Mouse (Mus musculus) G1E (cell line): Measurements from ENCODE around the gene Zbtb42. TPM values are rescaled to one million over a fixed set of nuclear protein-coding genes. Genes with fewer than 3 reads are reported as not detected.

ENCODE experiments used
- ATAC-seq: 2 replicates; pipeline ENCODE4 v1.8.0; 2016; ENCODE audit warnings: mild to moderate bottlenecking; ENCODE audit not compliant: insufficient number of reproducible peaks, poor library complexity, low FRiP score, severe bottlenecking; ENCODE audit errors: extremely low read depth
- DNase-seq: peaks from one replicate; pipeline ENCODE4 v3.0.0; 2012; ENCODE audit warnings: low spot score
- H3K27me3 ChIP-seq: 2 replicates; pipeline ENCODE4 v1.6.1; 2012; ENCODE audit warnings: mild to moderate bottlenecking, low read length, inconsistent platforms; ENCODE audit not compliant: insufficient read depth
- H3K36me3 ChIP-seq: replicated peaks from 2 replicates; pipeline ENCODE3; 2012; ENCODE audit warnings: mild to moderate bottlenecking, inconsistent platforms
- H3K4me1 ChIP-seq: 2 replicates; pipeline ENCODE4 v1.6.1; 2012; ENCODE audit warnings: low read depth, low read length, inconsistent platforms, mixed read lengths; ENCODE audit not compliant: insufficient read depth
- H3K4me3 ChIP-seq: 2 replicates; pipeline ENCODE4 v1.5.1; 2012; ENCODE audit warnings: low read depth, mild to moderate bottlenecking, inconsistent platforms, low read length, moderate library complexity, mixed read lengths
- H3K9me3 ChIP-seq: replicated peaks from 2 replicates; pipeline ENCODE4 v1.6.1; 2012; ENCODE audit warnings: inconsistent platforms
- CTCF ChIP-seq: IDR thresholded peaks from 2 replicates; pipeline ENCODE4 v1.5.1; 2012; ENCODE audit warnings: low read depth, low read length, inconsistent platforms, mixed read lengths
- GATA1 ChIP-seq: IDR thresholded peaks from 2 replicates; pipeline ENCODE4 v1.6.1; 2012; ENCODE audit warnings: borderline replicate concordance, low read length, inconsistent platforms, mixed read lengths
- GATA2 ChIP-seq: IDR thresholded peaks from 2 replicates; pipeline ENCODE4 v1.6.1; 2012; ENCODE audit warnings: low read depth, low read length, inconsistent platforms, borderline replicate concordance
- POLR2AphosphoS5 ChIP-seq: IDR thresholded peaks from 2 replicates; pipeline ENCODE4 v1.6.1; 2012; ENCODE audit warnings: low read depth, low read length, inconsistent platforms; ENCODE audit not compliant: insufficient replicate concordance
- TAL1 ChIP-seq: conservative IDR thresholded peaks from 2 replicates; pipeline ENCODE4 v1.6.1; 2012; ENCODE audit warnings: low read depth, low read length, inconsistent platforms, mixed read lengths
- polyA plus RNA-seq: library from polyadenylated mRNA; stranded (reverse); fragments of >175 nt; gene quantifications from 2 replicates; pipeline ENCODE4 v1.2.3, GENCODE M21; 2012
- total RNA-seq, 2 experiments: library from RNA; stranded (forward) in 1 of 2; stranded (reverse) in 1 of 2; fragments of 200-1000 nt in 1 of 2; fragments of >200 nt in 1 of 2; fragmentation: Nextera tagmentation in 1 of 2; gene quantifications; 2 replicates each; pipeline ENCODE4 v1.2.3; 2014 to 2017

The Zbtb42 gene
- total and polyA plus RNA-seq, 3 experiments, result 0.33 to 0.98 (median 0.80) TPM

DNA sequence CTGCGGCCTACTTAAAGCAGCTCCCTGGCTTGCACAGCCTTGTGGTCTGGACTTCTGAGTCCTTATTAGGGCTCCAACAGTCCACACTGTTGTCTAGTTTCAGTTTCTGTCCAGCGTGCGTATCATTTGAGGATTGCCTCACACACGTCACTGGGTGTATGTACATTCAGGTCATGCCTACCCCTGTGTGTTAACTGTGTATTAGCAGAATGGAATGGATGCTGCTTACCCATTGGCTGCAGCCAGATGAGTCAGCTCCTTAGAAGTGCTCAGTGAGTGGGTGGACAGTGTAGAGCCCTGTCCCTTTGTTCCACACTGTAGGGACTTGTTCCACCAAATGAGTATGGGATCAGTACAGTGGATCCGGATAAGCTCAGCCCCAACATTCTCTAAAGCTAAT is 30.5 kb upstream of the Zbtb42 start:
- DNase-seq, result no peak
- no peak for TF ChIP-seq GATA2
- TF ChIP-seq TAL1, result no peak
- TF ChIP-seq CTCF, result no peak
- TF ChIP-seq GATA1, result no peak
- TF ChIP-seq POLR2AphosphoS5, result no peak
- Histone ChIP-seq H3K4me1 (peaks cover 55% of the 10 kb centered on the region), H3K9me3 (no peaks in the 10 kb centered on the region), H3K4me3 (no peak overlapping the region), H3K27me3 (no peaks in the 10 kb centered on the region), H3K36me3 (peaks cover 71% of the 10 kb centered on the region)
- no peak for ATAC-seq

DNA sequence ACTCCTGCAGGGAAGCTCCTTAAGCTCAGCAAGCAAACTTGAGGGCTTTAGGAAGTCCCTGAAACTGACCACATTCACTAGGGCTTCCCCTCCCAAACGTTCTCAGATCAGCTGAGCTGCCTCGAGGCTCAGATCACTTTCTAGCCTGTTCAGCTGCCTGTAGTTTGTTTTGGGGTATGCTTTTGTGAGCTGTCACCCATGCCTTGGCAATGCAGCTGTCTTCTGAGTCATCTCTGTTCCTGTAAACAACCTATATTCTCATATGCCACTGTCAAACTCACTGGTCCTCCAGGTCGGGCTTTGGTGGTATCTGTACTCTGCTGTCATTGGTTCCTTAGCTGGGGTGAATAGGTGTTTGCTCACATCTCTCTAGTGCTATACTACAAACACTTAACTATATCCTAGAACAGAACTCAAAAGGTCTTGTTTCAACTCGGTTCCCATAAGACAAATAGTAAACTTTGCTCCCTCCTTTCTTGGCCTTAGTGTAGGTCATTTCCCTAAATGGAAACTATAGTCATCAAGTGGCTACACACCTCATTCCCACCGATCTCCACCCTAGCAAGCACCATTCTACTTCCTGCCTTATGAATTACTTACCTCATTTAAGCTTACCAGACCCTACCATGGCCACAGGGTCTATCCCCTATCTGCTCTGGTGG is 26.7 kb upstream of the Zbtb42 start:
- Histone ChIP-seq H3K36me3 (peaks cover 100% of the 10 kb centered on the region), H3K4me3 (no peak overlapping the region), H3K27me3 (no peaks in the 10 kb centered on the region), H3K9me3 (no peaks in the 10 kb centered on the region), H3K4me1 (peaks cover 64% of the 10 kb centered on the region)
- no peak for TF ChIP-seq TAL1
- TF ChIP-seq GATA2, result no peak
- TF ChIP-seq GATA1, result no peak
- no peak for TF ChIP-seq POLR2AphosphoS5
- TF ChIP-seq CTCF, result no peak; the same call in 1 of the 2 replicates
- no peak for ATAC-seq
- DNase-seq, result no peak

DNA sequence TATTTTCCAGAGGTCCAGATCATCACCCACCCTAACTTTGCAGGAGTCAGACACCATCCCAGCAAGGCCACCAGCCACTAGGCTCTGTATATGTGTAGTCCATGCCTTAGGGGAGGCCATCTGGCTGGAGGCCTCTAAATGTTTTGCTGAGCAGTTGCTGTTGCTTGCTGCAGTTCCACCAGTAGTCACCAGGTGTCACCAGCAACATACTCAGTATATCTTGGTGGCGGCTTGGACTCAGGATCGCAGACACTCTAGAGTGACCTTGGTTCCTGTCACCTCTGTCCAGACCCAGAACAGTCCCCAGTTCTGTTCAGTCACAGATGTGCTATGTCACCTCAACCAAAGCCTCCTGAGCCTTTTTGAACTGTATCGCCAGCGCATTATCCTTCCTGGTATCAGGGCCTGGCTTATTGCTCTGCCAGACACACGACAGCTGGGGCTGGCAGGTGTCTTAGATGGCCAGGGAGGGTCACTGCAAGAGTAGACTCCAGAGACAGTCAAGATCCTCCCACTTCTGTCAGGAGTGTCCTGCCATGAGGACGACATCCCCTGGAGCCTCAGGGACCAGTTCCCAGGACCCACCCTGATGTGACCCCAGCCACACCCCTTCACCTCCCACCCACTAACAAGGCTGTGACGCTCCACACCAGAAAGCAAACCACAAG is 25.3 kb upstream of the Zbtb42 start:
- DNase-seq (peak; percentile 66), ATAC-seq (peak; percentile 69)
- Histone ChIP-seq H3K27me3 (no peaks in the 10 kb centered on the region), H3K4me1 (peaks cover 51% of the 10 kb centered on the region), H3K9me3 (no peaks in the 10 kb centered on the region), H3K4me3 (no peak overlapping the region), H3K36me3 (peaks cover 100% of the 10 kb centered on the region)
- TF ChIP-seq TAL1, result no peak
- TF ChIP-seq CTCF, result peak; percentile 99
- TF ChIP-seq GATA2, result no peak
- no peak for TF ChIP-seq GATA1
- TF ChIP-seq POLR2AphosphoS5, result no peak

DNA sequence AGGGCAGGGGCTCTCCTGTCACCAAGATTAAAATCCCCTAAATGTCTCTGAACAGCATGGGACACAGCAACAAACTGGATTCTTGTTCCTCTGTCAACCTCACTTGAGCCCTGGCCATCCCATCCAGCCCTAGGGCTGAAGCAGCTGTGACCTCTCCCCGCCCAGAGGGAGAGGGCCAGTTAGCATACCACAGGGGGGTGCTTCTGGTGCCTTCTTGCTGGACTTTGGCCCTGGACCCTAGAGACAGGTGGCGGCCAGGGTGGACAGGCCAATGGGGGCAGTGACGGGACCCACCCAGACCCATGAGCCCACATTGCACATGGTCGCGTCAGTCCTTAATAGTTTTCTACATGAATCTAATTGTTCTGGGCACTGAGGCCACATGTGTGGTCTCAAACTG is 24.6 kb upstream of the Zbtb42 start:
- DNase-seq, result no peak
- ATAC-seq, result no peak
- no peak overlapping the region for H3K4me3 ChIP-seq
- peaks cover 44% of the 10 kb centered on the region for H3K4me1 ChIP-seq
- H3K27me3 ChIP-seq, result no peaks in the 10 kb centered on the region
- TF ChIP-seq POLR2AphosphoS5 (no peak), GATA2 (no peak), GATA1 (no peak), CTCF (no peak), TAL1 (no peak)
- no peaks in the 10 kb centered on the region for H3K9me3 ChIP-seq
- peaks cover 100% of the 10 kb centered on the region for H3K36me3 ChIP-seq

- Histone ChIP-seq H3K4me1 (peaks cover 62% of the 10 kb centered on the region), H3K36me3 (peaks cover 100% of the 10 kb centered on the region), H3K9me3 (no peaks in the 10 kb centered on the region), H3K27me3 (no peaks in the 10 kb centered on the region), H3K4me3 (no peak overlapping the region)
- no peak for TF ChIP-seq GATA2
- no peak for TF ChIP-seq GATA1
- TF ChIP-seq CTCF, result no peak
- no peak for TF ChIP-seq POLR2AphosphoS5
- no peak for TF ChIP-seq TAL1
- DNase-seq, result no peak
- no peak for ATAC-seq
Observed at GRCm38 (mm10) chr12:112658619-112659018, 20.0 kb upstream of the Zbtb42 start.

DNA sequence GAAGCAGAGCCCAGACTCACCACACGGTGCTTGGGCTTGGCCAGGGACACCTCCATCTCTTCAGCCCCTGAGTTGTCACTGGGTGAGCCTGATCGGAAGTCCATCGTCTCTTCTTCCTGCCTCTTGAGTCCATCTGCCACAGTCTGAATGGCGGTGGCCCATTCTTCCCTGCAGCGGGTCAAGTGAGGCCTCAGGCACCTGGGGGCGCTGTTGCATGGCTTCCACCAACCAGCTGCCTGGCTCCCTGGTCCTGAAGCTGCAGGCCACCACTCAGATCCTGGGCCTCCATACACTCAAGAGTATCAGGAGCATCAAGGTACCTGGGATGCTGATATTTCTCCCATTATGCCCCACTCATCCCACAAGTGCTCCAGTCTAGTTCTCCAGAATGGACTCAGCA is 19.5 kb upstream of the Zbtb42 start:
- TF ChIP-seq CTCF (peak; percentile 28; the same call in 1 of the 2 replicates), GATA2 (no peak), GATA1 (no peak)
- Histone ChIP-seq H3K4me3 (no peak overlapping the region), H3K4me1 (peaks cover 57% of the 10 kb centered on the region), H3K9me3 (no peaks in the 10 kb centered on the region), H3K27me3 (no peaks in the 10 kb centered on the region), H3K36me3 (peaks cover 100% of the 10 kb centered on the region)
- no peak for DNase-seq
- ATAC-seq, result no peak
